Mouse (Mus musculus): ENCODE measurements at regions not wholly inside any gene's neighbourhood (a gene's known extent, or its start where the extent isn't known, plus 50 kb on each side); places are given as distances from the start of the nearest gene placed in this dataset.
"Not testable (repeated sequence)": the region's sequence is repeated elsewhere in the genome, so short reads cannot be mapped to it uniquely, and the experiment has no call there.

DNA sequence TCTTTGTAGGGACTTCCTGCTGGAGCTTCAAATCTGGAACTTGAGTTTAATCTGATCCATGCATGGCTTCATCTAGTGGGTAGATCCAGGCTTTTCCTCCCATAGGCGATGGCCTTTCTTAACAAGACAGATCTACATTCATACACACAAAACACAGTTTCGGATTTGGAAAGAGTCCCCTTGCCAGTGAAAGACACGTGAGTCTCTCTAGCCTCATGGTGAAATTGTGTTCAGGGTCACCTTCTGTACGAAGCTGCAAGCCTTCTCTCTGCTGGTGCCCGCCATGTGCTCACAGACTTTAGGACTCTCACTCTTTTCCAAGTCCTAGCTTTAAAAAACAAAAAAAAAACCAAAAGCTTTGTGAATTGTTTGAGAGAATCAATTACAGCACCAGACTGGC is 51.4 kb upstream of the Dlx2 start:
- Histone ChIP-seq H3K4me3 (no peak overlapping the region), H3K27ac (peak overlapping the region; percentile 68; the same call in 1 of the 2 replicates)
- TF ChIP-seq CTCF (conservative IDR thresholded peaks at IDR 0.05): no peak
- no peak for DNase-seq (ENCODE audit: low spot score in 2 of 2)

DNA sequence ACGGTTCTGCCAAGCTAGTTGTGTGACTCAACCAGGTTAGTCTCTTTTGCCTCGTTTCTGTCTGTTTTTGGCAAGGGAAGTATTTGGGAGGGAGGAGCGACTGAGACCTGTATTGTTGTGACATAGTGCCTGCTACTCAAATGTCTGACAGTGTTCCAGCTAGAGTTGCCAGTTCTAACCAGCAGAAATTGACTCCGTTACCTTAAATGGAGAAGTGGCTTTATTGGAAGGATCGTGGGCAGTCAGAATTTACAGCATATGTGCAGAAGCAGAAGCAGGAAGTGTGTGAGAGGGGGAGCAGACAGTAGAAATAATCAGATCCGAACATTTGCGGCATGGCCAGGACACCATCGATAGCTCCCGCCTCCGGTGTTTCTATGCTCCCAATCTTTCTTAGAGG is 51.8 kb upstream of the Dlx2 start:
- Histone ChIP-seq H3K27ac (peak overlapping the region; percentile 68), H3K4me3 (peak overlapping the region; percentile 40)
- peak; percentile 15 to 71 for DNase-seq (ENCODE audit: low spot score in 2 of 2)
- no peak for TF ChIP-seq CTCF (conservative IDR thresholded peaks at IDR 0.05)

DNA sequence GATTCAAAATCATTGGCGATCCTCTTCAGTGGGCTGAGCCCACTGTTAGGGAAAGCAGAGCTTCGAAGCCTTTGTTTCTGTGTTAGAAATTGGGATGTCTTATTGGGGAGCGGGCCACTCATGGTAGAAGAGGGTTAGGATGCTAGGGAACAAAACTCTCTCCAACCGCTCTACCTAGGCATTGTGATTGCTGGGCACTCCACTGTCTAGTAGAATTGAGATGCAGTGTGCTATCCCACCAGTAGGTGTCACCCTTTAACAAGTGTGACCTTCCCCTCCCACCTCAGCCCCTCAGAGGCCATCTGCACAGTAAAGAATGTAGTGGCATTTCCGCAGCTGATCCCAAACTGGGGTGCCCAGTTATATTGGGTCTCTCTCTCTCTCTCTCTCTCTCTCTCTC is 52.2 kb upstream of the Dlx2 start:
- peak overlapping the region; percentile 68 for H3K27ac ChIP-seq

DNA sequence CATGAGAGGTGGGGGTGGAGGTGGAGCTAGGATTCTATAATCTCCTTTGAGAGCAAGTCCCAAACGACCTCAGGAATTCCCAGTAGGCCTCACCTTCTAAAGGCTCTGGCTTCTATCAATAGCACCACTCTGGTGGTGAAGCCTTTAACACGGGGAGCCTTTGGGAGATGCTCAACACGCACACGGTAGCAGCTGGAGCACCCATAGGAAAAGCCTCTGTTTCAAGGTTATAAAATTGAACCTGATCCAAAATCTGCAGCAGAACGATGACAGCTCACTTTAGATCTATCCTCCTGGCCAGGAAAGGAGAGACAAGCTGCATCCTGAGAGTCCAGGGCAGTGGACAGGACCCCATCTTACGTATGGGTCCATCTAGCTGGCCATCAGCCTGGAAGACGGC is 53.7 kb upstream of the Dlx2 start:
- TF ChIP-seq CTCF (conservative IDR thresholded peaks at IDR 0.05): no peak
- no peak for DNase-seq (ENCODE audit: low spot score in 2 of 2)
- no peak overlapping the region for H3K27ac ChIP-seq
- H3K4me3 ChIP-seq: no peak overlapping the region

More for the DNA sequence above, 52.2 kb upstream of the Dlx2 start:
- H3K4me3 ChIP-seq: peak overlapping the region; percentile 40
- peak; percentile 87 for TF ChIP-seq CTCF (conservative IDR thresholded peaks at IDR 0.05)
- DNase-seq (ENCODE audit: low spot score in 2 of 2): peak; percentile 79 to 86

DNA sequence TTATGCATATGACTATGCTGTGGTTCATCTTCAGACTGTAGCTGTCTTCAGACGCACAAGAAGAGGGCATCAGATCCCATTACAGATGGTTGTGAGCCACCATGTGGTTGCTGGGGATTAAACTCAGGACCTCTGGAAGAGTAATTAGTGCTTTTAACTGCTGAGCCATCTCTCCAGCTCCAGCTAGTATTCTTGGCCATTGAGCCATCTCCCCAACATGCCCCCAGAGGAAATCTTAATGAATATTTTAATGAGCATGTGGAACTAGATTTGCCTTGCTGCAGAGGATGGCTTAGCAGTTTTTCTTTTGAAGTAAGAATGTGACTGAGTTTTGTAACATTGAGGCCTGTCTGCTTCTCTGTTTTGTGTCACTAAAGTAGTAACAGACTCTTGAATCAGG is 54.4 kb upstream of the Dlx2 start:
- H3K27ac ChIP-seq: peak overlapping the region; percentile 28; the same call in 1 of the 2 replicates
- DNase-seq (ENCODE audit: low spot score in 2 of 2): no peak
- 0 out of 2 replicates have a peak, but pooled peaks have one; percentile 12 for TF ChIP-seq CTCF (conservative IDR thresholded peaks at IDR 0.05)
- H3K4me3 ChIP-seq: no peak overlapping the region

DNA sequence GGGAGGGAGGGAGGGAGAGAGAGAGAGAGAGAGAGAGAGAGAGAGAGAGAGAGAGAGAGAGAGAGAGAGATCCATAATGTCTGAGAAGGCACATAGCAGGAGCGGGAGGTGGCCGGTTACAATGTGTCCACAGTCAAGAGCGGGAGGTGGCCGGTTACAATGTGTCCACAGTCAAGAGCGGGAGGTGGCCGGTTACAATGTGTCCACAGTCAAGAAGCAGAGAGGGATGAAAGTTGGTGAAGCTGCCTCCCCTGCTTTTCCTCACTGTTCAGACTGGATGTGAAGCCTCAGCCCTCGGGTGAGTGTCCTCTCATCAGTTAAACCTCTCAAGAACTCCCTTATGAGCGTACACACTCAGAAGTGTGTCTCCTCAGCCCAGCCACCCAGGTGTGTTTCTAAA is 57.2 kb upstream of the Dlx2 start:
- not testable (repeated sequence) for H3K27ac ChIP-seq; DNase-seq (ENCODE audit: low spot score in 2 of 2); H3K4me3 ChIP-seq

DNA sequence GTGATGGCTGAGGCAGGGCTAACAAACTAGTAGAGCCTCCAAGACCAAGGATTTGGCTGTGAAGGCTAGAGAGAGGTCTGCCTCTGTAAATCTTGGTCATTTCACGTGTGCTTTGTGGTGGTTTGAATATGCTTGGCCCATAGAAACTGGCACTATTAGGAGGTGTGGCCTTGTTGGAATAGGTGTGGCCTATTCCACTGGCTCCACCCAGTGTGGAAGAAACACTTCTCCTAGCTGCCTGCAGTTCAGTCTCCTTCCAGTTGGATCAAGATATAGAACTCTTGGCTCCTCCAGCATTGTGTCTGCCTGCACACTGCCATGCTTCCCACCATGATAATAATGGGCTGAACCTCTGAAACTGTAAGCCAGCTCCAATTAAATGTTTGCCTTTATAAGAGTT is 59.1 kb upstream of the Dlx2 start:
- TF ChIP-seq CTCF (conservative IDR thresholded peaks at IDR 0.05): no peak
- DNase-seq (ENCODE audit: low spot score in 2 of 2): no peak
- Histone ChIP-seq H3K27ac (no peak overlapping the region), H3K4me3 (no peak overlapping the region)

DNA sequence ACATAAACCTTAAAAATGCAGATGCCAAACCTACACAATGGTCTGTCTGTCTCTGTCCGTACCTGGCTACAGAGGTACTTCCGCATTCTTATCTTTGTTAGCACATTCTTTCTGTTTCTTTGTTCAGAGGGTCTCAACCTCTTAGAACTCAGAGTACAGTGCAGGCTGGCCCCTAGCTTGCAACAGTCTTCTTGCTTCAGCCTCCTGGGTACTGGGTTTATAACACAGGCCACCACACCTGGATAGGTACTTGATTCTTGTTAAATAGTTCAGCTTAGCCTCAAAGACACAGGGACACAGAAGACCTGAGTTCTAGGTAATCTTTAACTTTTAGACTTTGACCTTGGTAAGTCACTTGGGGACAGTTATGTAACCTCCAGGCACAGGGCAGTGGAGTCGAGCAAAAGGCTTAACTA is 60.5 kb upstream of the Dlx2 start:
- no peak for TF ChIP-seq CTCF (conservative IDR thresholded peaks at IDR 0.05)
- Histone ChIP-seq H3K27ac (no peak overlapping the region), H3K4me3 (no peak overlapping the region)
- DNase-seq (ENCODE audit: low spot score in 2 of 2): no peak

DNA sequence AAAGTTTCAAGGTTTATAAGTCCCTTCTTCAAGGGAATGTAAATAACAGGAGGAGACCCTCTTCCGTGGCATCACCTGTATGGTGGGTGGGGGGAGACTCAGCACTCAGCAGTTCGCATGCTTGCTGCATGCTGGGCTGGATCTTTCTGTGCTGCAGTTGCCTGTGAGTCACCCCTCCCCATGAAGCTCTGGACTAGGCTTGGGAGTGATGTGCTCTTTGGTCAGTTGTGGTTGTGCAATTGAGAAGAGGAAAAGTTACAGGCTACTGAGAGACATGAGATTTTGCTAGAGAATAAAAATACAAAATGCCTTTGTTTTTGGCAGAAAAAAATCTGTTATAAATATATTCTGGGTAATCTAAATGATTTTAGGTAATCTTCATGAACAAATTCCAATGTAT is 66.7 kb upstream of the Dlx2 start:
- no peak for TF ChIP-seq CTCF (conservative IDR thresholded peaks at IDR 0.05)
- DNase-seq (ENCODE audit: low spot score in 2 of 2): no peak
- Histone ChIP-seq H3K27ac (peak overlapping the region; percentile 71), H3K4me3 (peak overlapping the region; percentile 33)

DNA sequence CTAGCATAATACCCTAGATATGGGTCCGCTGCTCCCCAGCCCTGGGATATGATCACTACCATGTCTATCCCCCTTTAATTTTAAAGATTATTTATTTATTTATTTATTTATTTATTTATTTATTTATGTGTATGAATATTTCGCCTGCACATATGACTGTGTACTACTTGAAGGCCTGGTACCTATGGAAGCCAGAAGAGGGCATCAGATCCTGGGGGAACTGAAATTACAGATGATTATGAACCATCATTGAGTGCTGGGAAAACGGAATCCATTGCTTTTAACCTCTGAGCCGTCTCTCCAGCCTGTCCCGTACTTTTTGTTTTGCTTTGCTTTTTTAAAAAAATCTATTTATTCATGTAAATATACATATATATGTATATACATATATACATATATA is 70.0 kb upstream of the Dlx2 start:
- no peak overlapping the region for H3K4me3 ChIP-seq
- DNase-seq (ENCODE audit: low spot score in 2 of 2): no peak
- no peak overlapping the region for H3K27ac ChIP-seq
- peak; percentile 56 for TF ChIP-seq CTCF (conservative IDR thresholded peaks at IDR 0.05)

DNA sequence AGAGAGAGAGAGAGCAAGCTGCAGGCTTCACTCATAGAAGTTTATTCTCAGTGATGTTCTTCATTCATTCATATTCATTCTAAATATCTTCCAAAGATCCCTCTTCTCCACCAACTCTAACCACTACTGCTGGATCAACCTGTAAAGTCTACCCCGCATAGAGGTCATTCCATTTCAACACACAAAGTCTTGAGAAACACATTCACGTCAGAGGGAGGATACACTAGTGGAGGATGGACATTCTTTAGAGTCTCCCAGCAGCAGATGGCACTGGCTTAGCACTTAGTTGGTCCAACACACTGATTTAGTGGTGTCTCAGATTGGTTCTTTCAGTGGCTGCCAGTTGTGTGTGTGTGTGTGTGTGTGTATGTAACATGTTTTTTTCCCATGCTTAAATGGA is 74.9 kb upstream of the Dlx2 start:
- TF ChIP-seq CTCF (conservative IDR thresholded peaks at IDR 0.05): no peak

DNA sequence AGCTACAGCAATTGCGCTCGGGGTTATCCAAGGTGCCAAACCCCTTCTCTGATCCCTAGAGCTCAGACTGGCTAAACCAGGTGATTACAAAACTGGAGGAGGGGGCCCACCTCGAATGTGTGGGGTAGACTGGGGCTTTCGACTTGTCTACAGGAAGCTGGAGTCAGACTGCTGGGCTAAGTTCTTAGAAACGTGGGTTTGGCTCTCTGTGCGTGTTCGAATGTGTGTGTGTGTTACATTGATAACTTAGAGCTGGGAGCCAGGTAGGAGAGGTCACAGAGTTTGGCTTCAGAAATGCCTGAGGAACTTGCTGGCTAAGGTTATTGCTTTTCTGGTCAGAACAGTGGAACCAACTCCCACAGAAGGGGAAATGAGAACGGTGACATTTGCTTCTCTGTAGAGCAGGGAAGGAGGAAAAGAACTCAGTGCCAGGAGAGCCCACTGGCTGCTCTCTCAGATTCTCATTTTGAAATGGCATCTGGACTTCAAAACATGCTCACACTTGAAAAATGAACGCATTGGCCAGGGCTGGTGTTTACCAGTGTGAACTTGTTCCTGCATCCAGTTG is 76.1 kb upstream of the Dlx2 start:
- no peak for TF ChIP-seq CTCF (conservative IDR thresholded peaks at IDR 0.05)
- peak overlapping the region; percentile 28; the same call in 1 of the 2 replicates for H3K27ac ChIP-seq
- H3K4me3 ChIP-seq: no peak overlapping the region
- DNase-seq (ENCODE audit: low spot score in 2 of 2): no peak

More for the DNA sequence above, 74.9 kb upstream of the Dlx2 start:
- no peak for DNase-seq (ENCODE audit: low spot score in 2 of 2)
- Histone ChIP-seq H3K27ac (no peak overlapping the region), H3K4me3 (no peak overlapping the region)

DNA sequence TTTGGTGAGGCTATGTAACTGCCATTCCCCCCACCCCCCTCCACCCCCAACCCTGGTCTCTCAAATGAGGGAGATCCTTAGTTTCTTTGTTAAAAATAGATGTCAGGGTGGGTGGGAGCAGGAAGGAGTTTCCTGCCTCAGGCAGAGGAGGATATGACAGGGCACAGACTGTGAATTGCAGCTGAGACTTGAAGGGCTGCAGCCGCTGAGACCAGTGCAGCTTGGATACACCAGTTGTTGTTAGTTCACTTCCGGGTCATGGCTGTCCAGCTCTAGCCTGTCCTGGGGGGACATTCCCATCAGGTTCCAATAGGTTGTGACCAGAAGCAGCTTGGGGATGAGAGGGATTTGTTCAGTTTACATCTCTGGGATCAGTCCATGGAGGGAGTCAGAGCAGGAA is 76.6 kb upstream of the Dlx2 start:
- Histone ChIP-seq H3K27ac (no peak overlapping the region), H3K4me3 (no peak overlapping the region)
- no peak for DNase-seq (ENCODE audit: low spot score in 2 of 2)
- TF ChIP-seq CTCF (conservative IDR thresholded peaks at IDR 0.05): no peak

DNA sequence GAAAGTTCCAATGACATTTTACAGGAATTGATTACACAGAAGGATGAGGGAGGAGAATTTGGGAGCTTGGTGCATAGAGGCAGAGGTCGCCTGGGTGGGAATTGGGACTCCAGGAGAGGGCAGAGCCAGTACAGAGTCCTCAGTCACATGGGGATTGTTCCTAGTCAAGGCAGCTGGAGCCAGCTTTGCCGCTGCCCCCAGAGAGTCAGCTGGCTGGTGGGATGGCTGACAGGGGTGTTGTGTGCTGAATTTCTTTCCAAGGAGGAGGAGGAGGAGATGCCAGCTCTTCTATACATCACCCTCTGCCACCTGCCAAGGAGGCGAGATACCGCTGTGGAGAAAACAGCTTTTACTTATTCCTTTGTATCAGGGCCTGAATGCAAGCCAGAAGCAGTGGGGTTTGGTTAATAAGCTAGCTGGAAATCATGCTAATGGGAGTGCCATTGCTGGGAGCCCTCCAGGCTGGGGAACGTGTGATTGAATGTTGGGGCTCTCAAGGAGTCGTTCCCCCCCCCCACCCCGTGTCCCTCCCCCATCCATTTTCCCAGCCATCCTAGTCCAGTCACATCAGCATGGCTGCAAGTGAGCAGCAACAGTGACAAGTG is 78.8 kb upstream of the Dlx2 start:
- Histone ChIP-seq H3K27ac (peak overlapping the region; percentile 96), H3K4me3 (no peak overlapping the region)
- TF ChIP-seq CTCF (conservative IDR thresholded peaks at IDR 0.05): no peak
- DNase-seq (ENCODE audit: low spot score in 2 of 2): peak; percentile 25 to 36

Data from layer of hippocampus, adult 2 months (tissue).